Mouse (Mus musculus) liver, adult (tissue): ENCODE results near the gene Olfr1012.

ENCODE experiments used
- GATA4 ChIP-seq: IDR thresholded peaks from 2 replicates; pipeline ENCODE4 v1.6.1; 2014; ENCODE audit warnings: mild to moderate bottlenecking, low read length; ENCODE audit not compliant: insufficient replicate concordance

Olfr1012 gene

DNA sequence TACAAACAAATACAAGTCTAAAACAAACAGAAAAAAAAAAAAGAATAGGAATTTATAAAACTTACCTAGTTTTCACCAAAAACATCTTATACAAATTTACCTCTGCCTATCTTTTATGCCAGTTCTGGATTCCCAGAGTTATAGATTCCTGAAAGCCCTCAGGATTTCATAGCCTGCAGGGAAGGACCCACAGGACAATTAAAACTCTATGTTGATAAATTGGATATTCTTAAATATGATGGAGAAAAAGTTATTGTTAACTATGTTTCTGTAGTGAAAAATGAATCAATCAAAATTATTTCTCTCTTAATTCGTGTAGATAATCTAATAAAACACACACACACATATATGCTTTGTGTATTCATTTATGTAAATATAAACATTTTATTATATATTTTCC lies at the start of gene Olfr1012:
Olfr1012 (minus strand) TSS at position 101 of the 400 bp plus-strand sequence.
- no peak for TF ChIP-seq GATA4

DNA sequence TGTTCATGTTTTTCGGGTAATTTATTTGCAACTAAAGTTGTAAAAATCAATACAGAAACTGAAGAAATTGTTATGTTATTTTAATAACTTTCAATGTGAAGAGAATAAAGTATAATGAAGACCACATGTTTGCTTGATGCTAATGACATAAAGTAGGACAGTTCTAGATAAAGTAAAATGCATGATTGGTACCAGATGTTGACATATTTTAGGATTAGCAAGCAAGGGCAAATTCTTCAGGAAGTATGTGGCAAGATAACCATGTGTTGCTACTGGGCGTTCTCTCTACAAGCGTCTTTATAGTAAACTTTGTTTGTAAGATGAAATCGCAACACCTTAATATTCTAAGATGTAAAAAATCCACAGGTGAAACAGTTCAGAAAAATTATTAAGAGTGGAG lies 41.9 kb upstream of the Olfr1012 start:
- TF ChIP-seq GATA4: no peak

DNA sequence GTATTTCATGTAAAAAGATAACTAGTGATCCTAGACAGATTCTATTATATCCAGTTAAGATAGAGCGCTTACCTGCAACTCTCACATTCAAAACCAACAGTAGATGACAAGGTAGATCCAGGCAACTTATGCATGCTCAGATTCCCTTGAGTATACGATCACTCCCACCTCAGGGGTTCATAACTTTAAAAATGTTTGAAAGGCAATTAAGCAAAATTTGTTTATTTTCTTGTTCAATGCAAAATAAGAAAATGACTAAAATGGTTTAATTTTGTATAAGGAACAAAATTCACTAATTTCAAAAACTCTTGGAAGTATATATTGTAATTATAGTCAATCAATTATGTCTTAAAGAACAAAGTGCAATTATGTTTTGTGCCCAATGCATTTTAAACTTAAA lies 39.9 kb upstream of the Olfr1012 start, which contains the start of gene Olfr1016:
Olfr1016 (minus strand) TSS at position 101 of the 400 bp plus-strand sequence.
- TF ChIP-seq GATA4: no peak

DNA sequence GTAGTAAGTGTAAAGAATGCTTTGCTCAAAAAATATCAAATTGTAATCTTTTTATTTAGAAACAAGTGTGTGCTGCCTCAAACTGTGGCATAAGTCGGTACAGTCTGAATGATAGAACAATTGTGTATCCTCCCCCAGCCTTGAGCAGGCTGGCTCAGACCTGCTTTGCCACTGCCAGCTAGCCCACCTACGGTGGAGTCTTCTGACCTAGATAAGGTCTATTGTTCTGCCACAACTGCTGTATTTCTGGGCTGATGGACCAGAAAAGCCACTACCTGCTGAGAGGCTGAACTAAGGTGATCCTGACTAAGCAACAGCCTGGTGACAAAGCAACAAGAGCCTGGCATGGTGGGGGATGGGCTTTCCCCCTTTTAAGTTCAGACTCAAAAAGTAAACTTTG lies 29.8 kb upstream of the Olfr1012 start:
- TF ChIP-seq GATA4: no peak

DNA sequence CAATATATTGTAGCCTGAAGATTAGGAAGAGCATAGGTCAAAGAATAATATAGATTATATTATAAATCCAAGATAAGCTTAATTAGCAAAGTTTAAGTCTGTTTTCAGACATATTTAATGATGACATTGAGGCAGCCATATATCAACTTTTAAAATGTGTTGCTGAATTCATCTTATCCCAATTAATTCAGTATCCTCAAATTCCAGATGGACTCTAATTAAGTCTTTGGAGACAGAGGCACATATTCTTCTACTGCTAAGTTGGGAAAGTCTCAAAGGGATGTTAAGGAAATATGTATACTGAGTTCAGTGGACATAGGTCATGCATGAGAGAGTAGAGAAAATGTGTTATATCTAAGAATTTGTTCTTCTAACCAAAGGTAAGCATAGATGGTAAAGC lies 19.2 kb upstream of the Olfr1012 start, which contains the start of gene Olfr1015:
Olfr1015 (plus strand) TSS at position 301 of the 400 bp plus-strand sequence.
- no peak for TF ChIP-seq GATA4

DNA sequence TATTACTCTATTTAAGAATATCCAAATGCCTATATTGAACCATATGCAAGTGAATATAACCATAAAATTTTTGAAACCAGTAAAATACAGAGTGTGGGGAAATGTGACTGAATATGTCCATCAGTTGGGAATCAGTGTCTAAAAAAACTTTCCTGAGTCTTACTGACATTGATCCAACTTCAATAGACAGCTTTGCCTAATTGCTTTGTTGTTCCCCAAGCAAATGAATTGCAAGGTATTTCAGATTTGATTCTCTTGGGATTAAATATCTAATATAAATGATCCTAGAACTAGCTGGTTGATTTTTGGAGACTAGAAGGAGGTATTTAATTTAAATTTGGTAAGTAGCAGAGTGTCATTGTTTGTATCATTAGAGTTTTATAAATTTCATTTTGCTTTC lies 9.8 kb upstream of the Olfr1012 start, which contains the start of gene Olfr1014:
Olfr1014 (plus strand) TSS at position 301 of the 400 bp plus-strand sequence.
- TF ChIP-seq GATA4: no peak

DNA sequence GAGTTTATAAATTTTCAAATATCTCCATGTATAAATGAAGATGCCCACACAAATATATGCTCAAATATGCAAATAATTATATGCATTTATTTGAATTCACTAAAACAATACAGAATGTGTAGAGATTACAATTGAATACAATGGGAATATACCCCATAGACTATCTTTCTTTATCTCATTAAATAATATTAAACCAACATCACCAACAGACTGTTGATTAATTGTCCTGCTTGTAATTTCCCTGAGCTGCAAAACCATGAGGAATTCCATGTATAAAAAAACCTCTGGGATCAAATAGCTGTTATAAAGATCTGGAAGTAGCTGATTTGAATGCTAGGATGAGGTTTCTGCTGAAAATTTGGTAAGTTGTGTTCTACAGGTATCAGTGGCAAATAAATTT lies 4.2 kb upstream of the Olfr1012 start, which contains the start of gene Olfr1013:
Olfr1013 (plus strand) TSS at position 301 of the 400 bp plus-strand sequence.
- no peak for TF ChIP-seq GATA4

DNA sequence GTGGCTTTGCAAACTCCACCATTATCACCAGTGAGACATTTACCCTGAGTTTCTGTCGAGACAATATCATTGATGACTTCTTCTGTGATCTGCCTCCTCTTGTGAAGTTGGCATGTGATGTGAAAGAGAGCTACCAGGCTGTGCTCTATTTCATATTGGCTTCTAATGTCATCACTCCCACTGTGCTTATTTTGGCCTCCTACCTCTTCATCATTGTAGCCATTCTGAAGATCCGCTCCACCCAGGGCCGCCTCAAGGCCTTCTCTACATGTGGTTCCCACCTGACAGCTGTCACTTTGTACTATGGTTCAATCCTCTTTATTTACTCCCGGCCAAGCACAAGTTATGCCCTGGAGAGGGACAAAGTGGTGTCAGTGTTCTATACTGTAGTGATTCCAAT lies 8.7 kb downstream of the Olfr1012 start:
- TF ChIP-seq GATA4: no peak

DNA sequence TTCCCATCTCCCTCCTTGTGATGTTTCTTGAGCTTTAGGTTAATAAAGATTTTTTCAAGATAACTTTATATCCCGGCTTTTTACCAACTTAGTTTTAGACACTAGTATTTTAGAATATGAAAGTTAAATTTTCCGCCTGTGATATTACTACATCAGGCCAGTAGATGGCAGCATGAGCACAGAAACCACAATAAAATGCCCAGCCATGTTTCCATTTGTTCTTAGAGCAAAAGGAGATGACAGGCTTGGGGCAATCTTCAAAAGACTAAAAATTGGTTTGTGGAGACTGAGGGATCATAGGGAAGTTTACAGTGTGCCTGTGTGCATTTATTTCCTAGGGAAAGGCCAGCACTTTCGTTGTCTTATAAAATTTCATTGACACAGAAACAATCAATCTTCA lies 36.8 kb downstream of the Olfr1012 start:
- TF ChIP-seq GATA4: no peak

DNA sequence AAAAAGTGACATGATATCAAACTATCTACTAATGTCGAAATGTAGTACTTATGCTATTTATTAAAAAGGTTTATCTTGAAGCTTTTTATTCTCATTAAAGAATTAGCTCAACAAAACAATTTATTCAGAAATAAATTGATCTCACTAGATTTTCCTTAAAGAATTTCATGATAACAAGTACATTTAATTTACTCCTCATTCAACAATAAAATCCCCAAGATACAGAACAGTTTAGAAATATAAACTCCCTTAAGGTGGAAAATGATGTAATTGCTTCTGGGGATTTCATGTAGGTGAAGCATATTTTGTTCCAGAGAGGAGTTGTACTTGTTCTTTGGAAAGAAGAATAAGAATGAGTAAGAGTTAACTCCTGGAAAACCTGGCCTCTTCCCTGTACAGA lies 47.4 kb downstream of the Olfr1012 start, which contains the start of gene Olfr1009:
Olfr1009 (plus strand) TSS at position 301 of the 400 bp plus-strand sequence.
- no peak for TF ChIP-seq GATA4

DNA sequence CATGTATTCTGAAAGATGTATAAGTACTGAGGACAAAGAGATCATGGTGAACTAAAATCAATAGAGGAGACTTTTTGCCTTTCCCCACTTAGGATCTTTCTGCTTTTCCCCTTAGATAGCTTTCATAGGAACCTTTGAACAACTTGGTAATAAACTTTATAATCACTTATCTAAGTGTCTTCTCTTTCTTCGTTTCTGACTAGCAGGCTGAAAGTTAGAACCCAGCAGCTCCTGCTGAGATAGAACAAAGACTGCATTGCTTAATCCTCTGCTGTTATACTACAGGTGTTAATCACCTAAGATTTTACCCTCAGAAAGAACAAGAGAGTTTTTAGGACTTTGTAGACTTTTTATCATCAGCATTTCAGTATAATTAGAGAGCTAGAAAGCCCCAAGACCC lies 51.4 kb downstream of the Olfr1012 start:
- no peak for TF ChIP-seq GATA4
